Mouse (Mus musculus) MEL (cell line): ENCODE measurements around the gene St6gal1. TPM values are rescaled to one million over a fixed set of nuclear protein-coding genes. Genes with fewer than 3 reads are reported as not detected.

ENCODE experiments used
- DNase-seq: peaks from one replicate; pipeline ENCODE4 v3.0.0; 2011; ENCODE audit warnings: low read depth, low spot score
- H3K27ac ChIP-seq: 2 replicates; pipeline ENCODE4 v1.5.1; 2012; ENCODE audit warnings: low read depth, mild to moderate bottlenecking, control low read depth, low read length, moderate library complexity; ENCODE audit not compliant: control insufficient read depth
- H3K27me3 ChIP-seq, 2 experiments: fragments of 150-350 bp in 1 of 2; sonication (generic) in 1 of 2; 2 replicates each; pipeline ENCODE4 v1.6.1; 2012; ENCODE audit warnings: low read length in 2 of 2, mild to moderate bottlenecking in 2 of 2, improper control_type of control experiment in 1 of 2, moderate library complexity in 1 of 2; ENCODE audit not compliant: insufficient read depth in 2 of 2, control insufficient read depth in 1 of 2
- H3K36me3 ChIP-seq, 2 experiments: 2 replicates each; pipeline ENCODE4 v1.6.1; 2012 to 2014; ENCODE audit warnings: low read length in 2 of 2, improper control_type of control experiment in 1 of 2, inconsistent platforms in 1 of 2, mild to moderate bottlenecking in 1 of 2; ENCODE audit not compliant: insufficient read depth in 2 of 2, control insufficient read depth in 1 of 2
- H3K4me1 ChIP-seq, 2 experiments: fragments of 150-350 bp in 1 of 2; sonication (generic) in 1 of 2; 2 replicates each; pipeline ENCODE4 v1.6.1; 2012; ENCODE audit warnings: low read length in 2 of 2, improper control_type of control experiment in 1 of 2, mild to moderate bottlenecking in 1 of 2; ENCODE audit not compliant: insufficient read depth in 2 of 2, control insufficient read depth in 1 of 2
- H3K4me3 ChIP-seq, 2 experiments: fragments of 150-350 bp in 1 of 2; sonication (generic) in 1 of 2; 2 replicates each; pipeline ENCODE4 v1.5.1; 2012; ENCODE audit warnings: low read depth in 2 of 2, low read length in 2 of 2, mild to moderate bottlenecking in 2 of 2, moderate library complexity in 2 of 2, control low read depth in 1 of 2, improper control_type of control experiment in 1 of 2; ENCODE audit not compliant: control insufficient read depth in 1 of 2, insufficient read depth in 1 of 2
- H3K79me2 ChIP-seq: 2 replicates; pipeline ENCODE4 v1.6.1; 2012; ENCODE audit warnings: mild to moderate bottlenecking, low read length, moderate library complexity; ENCODE audit not compliant: control insufficient read depth, poor library complexity, insufficient read depth
- H3K9ac ChIP-seq: 2 replicates; pipeline ENCODE4 v1.6.1; 2012; ENCODE audit warnings: low read depth, mild to moderate bottlenecking, control low read depth, low read length, moderate library complexity; ENCODE audit not compliant: control insufficient read depth, poor library complexity, severe bottlenecking
- H3K9me3 ChIP-seq: fragments of 150-350 bp; sonication (generic); replicated peaks from 2 replicates; pipeline ENCODE4 v1.6.1; 2012; ENCODE audit warnings: mild to moderate bottlenecking, low read length, improper control_type of control experiment, moderate library complexity; ENCODE audit not compliant: insufficient read depth
- CHD1 ChIP-seq: IDR thresholded peaks from 2 replicates; pipeline ENCODE4 v1.6.1; 2012; ENCODE audit warnings: low read depth, mild to moderate bottlenecking, inconsistent platforms, low read length, improper control_type of control experiment
- CHD2 ChIP-seq: IDR thresholded peaks from 2 replicates; pipeline ENCODE4 v1.6.1; 2011; ENCODE audit warnings: low read length, improper control_type of control experiment
- ELF1 ChIP-seq: IDR thresholded peaks from 2 replicates; pipeline ENCODE4 v1.6.1; 2014; ENCODE audit warnings: low read depth, mild to moderate bottlenecking, inconsistent platforms, low read length, improper control_type of control experiment, moderate library complexity
- ETS1 ChIP-seq: IDR thresholded peaks from 2 replicates; pipeline ENCODE4 v1.6.1; 2012; ENCODE audit warnings: low read depth, mild to moderate bottlenecking, inconsistent platforms, low read length, improper control_type of control experiment, moderate library complexity
- GATA1 ChIP-seq: IDR thresholded peaks from 2 replicates; pipeline ENCODE4 v1.6.1; 2011; ENCODE audit warnings: low read depth, low read length, improper control_type of control experiment
- JUND ChIP-seq: IDR thresholded peaks from 2 replicates; pipeline ENCODE4 v1.6.1; 2011; ENCODE audit warnings: low read depth, mild to moderate bottlenecking, improper control_type of control experiment, low read length
- MAFK ChIP-seq: IDR thresholded peaks from 2 replicates; pipeline ENCODE4 v1.6.1; 2011; ENCODE audit warnings: low read depth, mild to moderate bottlenecking, low read length, improper control_type of control experiment, borderline replicate concordance
- MXI1 ChIP-seq: IDR thresholded peaks from 2 replicates; pipeline ENCODE4 v1.6.1; 2011; ENCODE audit warnings: mild to moderate bottlenecking, low read depth, low read length, improper control_type of control experiment
- POLR2AphosphoS2 ChIP-seq: IDR thresholded peaks from 2 replicates; pipeline ENCODE4 v1.6.1; 2011; ENCODE audit warnings: low read length, improper control_type of control experiment
- POLR2AphosphoS5 ChIP-seq: IDR thresholded peaks from 2 replicates; pipeline ENCODE4 v1.6.1; 2012; ENCODE audit warnings: low read depth, borderline replicate concordance, mild to moderate bottlenecking, inconsistent platforms, low read length, moderate library complexity, mixed read lengths
- RAD21 ChIP-seq: IDR thresholded peaks from 2 replicates; pipeline ENCODE4 v1.6.1; 2011; ENCODE audit warnings: mild to moderate bottlenecking, low read depth, low read length, improper control_type of control experiment
- RCOR1 ChIP-seq: IDR thresholded peaks from 2 replicates; pipeline ENCODE4 v1.6.1; 2012; ENCODE audit warnings: low read depth, mild to moderate bottlenecking, inconsistent platforms, low read length, improper control_type of control experiment
- SIN3A ChIP-seq: IDR thresholded peaks from 2 replicates; pipeline ENCODE4 v1.6.1; 2012; ENCODE audit warnings: low read length, improper control_type of control experiment, inconsistent platforms
- SMC3 ChIP-seq: IDR thresholded peaks from 2 replicates; pipeline ENCODE4 v1.6.1; 2011; ENCODE audit warnings: low read depth, low read length, improper control_type of control experiment
- TAL1 ChIP-seq: IDR thresholded peaks from 2 replicates; pipeline ENCODE4 v1.6.1; 2012; ENCODE audit warnings: mild to moderate bottlenecking, inconsistent platforms, low read length, moderate library complexity, mixed read lengths
- TCF12 ChIP-seq: IDR thresholded peaks from 2 replicates; pipeline ENCODE4 v1.6.1; 2014; ENCODE audit warnings: low read depth, mild to moderate bottlenecking, inconsistent platforms, low read length, improper control_type of control experiment, moderate library complexity
- USF1 ChIP-seq: IDR thresholded peaks from 2 replicates; pipeline ENCODE4 v1.6.1; 2014; ENCODE audit warnings: low read depth, mild to moderate bottlenecking, inconsistent platforms, low read length, improper control_type of control experiment, moderate library complexity
- USF2 ChIP-seq, 2 experiments: IDR thresholded peaks; 2 replicates each; pipeline ENCODE4 v1.6.1; 2011 to 2012; ENCODE audit warnings: improper control_type of control experiment in 2 of 2, low read length in 2 of 2, borderline replicate concordance in 1 of 2, inconsistent platforms in 1 of 2, low read depth in 1 of 2, mild to moderate bottlenecking in 1 of 2; ENCODE audit not compliant: insufficient read depth in 1 of 2
- ZC3H11A ChIP-seq: IDR thresholded peaks from 2 replicates; pipeline ENCODE4 v1.6.1; 2012; ENCODE audit warnings: low read depth, mild to moderate bottlenecking, inconsistent platforms, low read length, improper control_type of control experiment
- ZKSCAN1 ChIP-seq: IDR thresholded peaks from 2 replicates; pipeline ENCODE4 v1.6.1; 2012; ENCODE audit warnings: low read depth, mild to moderate bottlenecking, inconsistent platforms, low read length, improper control_type of control experiment, moderate library complexity
- ZMIZ1 ChIP-seq: IDR thresholded peaks from 2 replicates; pipeline ENCODE4 v1.6.1; 2012; ENCODE audit warnings: low read depth, mild to moderate bottlenecking, inconsistent platforms, low read length, improper control_type of control experiment, moderate library complexity
- ZNF384 ChIP-seq: IDR thresholded peaks from 2 replicates; pipeline ENCODE4 v1.6.1; 2012; ENCODE audit warnings: low read depth, mild to moderate bottlenecking, inconsistent platforms, low read length, improper control_type of control experiment
- polyA plus RNA-seq, 2 experiments: library from polyadenylated mRNA; stranded (reverse) in 1 of 2; unstranded in 1 of 2; fragments of >175 nt in 1 of 2; fragments of >200 nt in 1 of 2; gene quantifications; 2 replicates each; pipeline versions ENCODE4 v1.2.1 to v1.2.4; 2012; ENCODE audit warnings: low replicate concordance in 2 of 2, low read depth in 1 of 2; ENCODE audit not compliant: insufficient read length in 2 of 2, insufficient read depth in 1 of 2, missing spikeins in 1 of 2
- total RNA-seq: library from RNA; depleted of rRNA; stranded (reverse); fragments of 300-350 nt; gene quantifications from 2 replicates; pipeline ENCODE4 v1.2.3, GENCODE M21; 2012

St6gal1 gene
- total and polyA plus RNA-seq, 3 experiments, result not detected

DNA sequence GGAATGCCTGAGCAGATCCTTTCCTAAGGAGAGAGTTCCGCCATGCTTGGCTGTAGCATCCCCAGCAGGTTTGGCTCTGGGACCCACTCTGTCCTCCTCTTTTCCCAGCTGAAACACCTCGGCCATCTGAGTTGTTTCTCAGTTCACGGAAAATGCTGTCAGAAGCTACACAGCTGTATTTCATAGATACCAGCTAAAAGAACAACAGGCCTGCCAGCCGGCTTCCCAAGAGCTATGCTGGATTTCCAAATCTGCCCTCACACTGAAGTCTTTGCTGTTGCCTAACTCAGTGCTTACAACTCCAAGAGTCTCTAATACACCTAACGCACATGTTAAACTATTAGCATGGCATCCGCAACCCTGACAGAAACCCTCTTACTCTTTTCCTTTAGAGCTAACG is 146.2 kb downstream of the St6gal1 start:
- TF ChIP-seq MXI1 (no peak), RCOR1 (no peak), SIN3A (no peak), ZNF384 (no peak), RAD21 (no peak), POLR2AphosphoS2 (no peak), CHD1 (no peak), ZMIZ1 (no peak), ETS1 (no peak)
- no peak overlapping the region for H3K4me3 ChIP-seq
- no peak overlapping the region for H3K27ac ChIP-seq
- no peaks in the 10 kb centered on the region for H3K4me1 ChIP-seq
- H3K36me3 ChIP-seq, result no peaks in the 10 kb centered on the region
- H3K79me2 ChIP-seq, result no peaks in the 10 kb centered on the region
- no peaks in the 10 kb centered on the region for H3K27me3 ChIP-seq
- H3K9me3 ChIP-seq, result no peaks in the 10 kb centered on the region
- H3K9ac ChIP-seq, result no peak overlapping the region
- DNase-seq, result no peak

GRCm38 (mm10) chr16:23372340-23372739 is 147.8 kb downstream of the St6gal1 start:
- Histone ChIP-seq H3K79me2 (no peaks in the 10 kb centered on the region), H3K27me3 (no peaks in the 10 kb centered on the region), H3K9me3 (no peaks in the 10 kb centered on the region), H3K4me1 (no peaks in the 10 kb centered on the region), H3K27ac (no peak overlapping the region), H3K36me3 (no peaks in the 10 kb centered on the region), H3K9ac (no peak overlapping the region), H3K4me3 (no peak overlapping the region)
- TF ChIP-seq ZC3H11A (no peak), CHD1 (no peak), TCF12 (no peak), GATA1 (no peak), CHD2 (no peak), ETS1 (no peak), JUND (no peak), ELF1 (no peak), TAL1 (no peak), POLR2AphosphoS5 (no peak), SMC3 (no peak), ZKSCAN1 (no peak), USF2 (IDR thresholded peaks at IDR 0.05; ENCODE audit: borderline replicate concordance in 1 of 2, insufficient read depth in 1 of 2, low read depth in 1 of 2, low read length in 2 of 2) (no peak), USF1 (no peak), ZMIZ1 (no peak), MXI1 (no peak), MAFK (no peak)
- DNase-seq, result no peak
